Mouse (Mus musculus) heart, postnatal 10 days (tissue): ENCODE results near the gene Fndc11. TPM values are rescaled to one million over a fixed set of nuclear protein-coding genes. Genes with fewer than 3 reads are reported as not detected.

Experiments
- DNase-seq, 2 experiments: peaks; one replicate each; pipeline ENCODE4 v3.0.0; 2021
- intact Hi-C: fragments of 180-260 bp; cut with DNase I; formaldehyde crosslinking; loops from one replicate; pipeline ENCODE4 v1.15.1; 2025
- total RNA-seq, 2 experiments: library from RNA; stranded (reverse); gene quantifications; 2 replicates each; pipeline ENCODE4 v1.2.3; 2021

The Fndc11 gene
- total RNA-seq, 2 experiments from 2014 or later = 0.30 TPM; not detected in 1

DNA sequence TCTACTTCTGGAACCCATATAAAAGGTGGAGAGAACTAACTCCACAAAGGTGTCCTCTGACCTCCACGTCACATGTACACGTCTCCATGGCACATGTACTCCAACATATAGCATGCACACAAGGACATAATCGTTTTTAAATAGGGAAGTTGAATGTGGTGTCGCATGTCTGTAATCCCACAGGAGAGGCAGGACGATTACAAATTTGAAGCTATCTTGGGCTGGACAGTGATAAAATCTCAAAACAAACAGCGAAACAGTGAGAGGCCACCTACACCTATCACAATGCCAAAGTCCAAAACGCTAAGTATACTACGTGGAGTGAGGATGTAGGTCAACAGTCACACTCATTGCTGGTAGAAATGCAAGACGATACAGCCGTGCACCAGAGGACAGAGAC lies 29.4 kb downstream of the Fndc11 start:
- intact Hi-C loops = no loop called here
- DNase-seq = no peak

GRCm38 (mm10) chr2:181251841-181252240 lies 32.0 kb downstream of the Fndc11 start:
- DNase-seq = no peak
- intact Hi-C loops = no loop called here

DNA sequence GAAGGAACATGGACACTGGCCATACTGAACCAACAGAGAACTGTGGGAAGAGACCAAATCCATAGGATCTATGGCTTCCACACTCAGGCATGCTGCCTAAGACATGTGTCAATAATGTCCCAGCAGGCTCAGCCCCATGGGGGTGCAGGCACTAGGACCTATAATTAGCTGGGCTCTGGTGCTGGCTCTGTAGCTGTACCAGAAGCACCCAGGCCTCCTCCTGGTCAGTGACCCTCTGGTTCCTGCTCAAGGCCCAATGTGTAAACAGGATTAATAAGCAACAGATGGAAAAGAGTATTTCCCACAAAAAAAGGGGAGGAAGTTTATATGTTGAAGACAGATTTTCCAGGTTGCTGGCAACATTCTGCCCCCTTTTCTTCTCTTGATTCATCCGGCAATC lies 33.4 kb downstream of the Fndc11 start:
- DNase-seq = no peak
- intact Hi-C loops = no loop called here

GRCm38 (mm10) chr2:181266839-181267238 lies 47.0 kb downstream of the Fndc11 start:
- DNase-seq = no peak
- intact Hi-C loops = no loop called here

DNA sequence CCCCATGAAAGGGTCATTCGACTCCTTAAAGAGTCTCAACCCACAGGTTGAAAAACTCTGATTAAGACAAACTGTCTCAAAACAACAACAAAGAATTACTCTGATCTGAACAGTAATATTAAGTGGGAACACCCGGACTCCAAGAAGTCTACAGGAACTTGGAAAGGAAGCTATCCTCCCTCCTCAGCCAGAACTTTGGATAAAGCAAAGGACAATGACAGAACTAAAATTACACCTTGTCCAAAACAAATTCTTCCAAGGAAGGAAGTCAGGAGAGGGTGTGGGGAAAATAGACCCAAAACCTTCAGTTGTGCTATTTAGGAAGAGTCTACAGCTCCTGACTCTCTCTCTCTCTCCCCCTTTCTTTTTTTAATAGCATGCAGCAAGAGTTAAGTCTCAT lies 52.3 kb downstream of the Fndc11 start:
- intact Hi-C loops = no loop called here
- DNase-seq = no peak

Other genes with a start within 250 kb of the Fndc11 start
- under 1 TPM; 0.62 to 0.92 TPM for gene Col20a1, start 233.5 kb upstream of the Fndc11 start, total RNA-seq
- gene Chrna4, start 176.5 kb upstream of the Fndc11 start, total RNA-seq = under 1 TPM; 0.12 to 0.34 TPM
- gene Kcnq2, start 84.7 kb upstream of the Fndc11 start, total RNA-seq = not detected
- gene Eef1a2, start 63.0 kb upstream of the Fndc11 start, total RNA-seq = 100 to 1,000 TPM; 640 to 727 TPM
- gene Ppdpf, start 32.8 kb upstream of the Fndc11 start, total RNA-seq = 10 to 100 TPM; 60.7 to 62.1 TPM
- gene Ptk6, start 17.2 kb upstream of the Fndc11 start, total RNA-seq = not detected
- gene Srms, start 6.8 kb upstream of the Fndc11 start, total RNA-seq = under 1 TPM; 0.17 to 0.25 TPM
- gene Helz2, start 22.0 kb downstream of the Fndc11 start, total RNA-seq = 10 to 100 TPM in 1 of 2 experiments, 1 to 10 TPM in 1; 9.3 to 10.2 TPM
- 10 to 100 TPM; 12.3 to 15.3 TPM for gene Gmeb2, start 68.0 kb downstream of the Fndc11 start, total RNA-seq
- gene Stmn3, start 94.5 kb downstream of the Fndc11 start, total RNA-seq = under 1 TPM in 1 of 2 experiments, not detected in 1; 0.37 TPM
- gene Rtel1, start 99.7 kb downstream of the Fndc11 start, total RNA-seq = 10 to 100 TPM; 24.8 to 27.7 TPM
- gene Zgpat, start 144.9 kb downstream of the Fndc11 start, total RNA-seq = 10 to 100 TPM; 19.6 to 19.7 TPM
- gene Arfrp1, start 145.4 kb downstream of the Fndc11 start, total RNA-seq = 10 to 100 TPM; 38.3 to 40.4 TPM
- gene Lime1, start 160.1 kb downstream of the Fndc11 start, total RNA-seq = 1 to 10 TPM; 9.3 to 9.9 TPM
- gene Zbtb46, start 239.4 kb downstream of the Fndc11 start, total RNA-seq = 10 to 100 TPM; 14.8 to 15.9 TPM